Mouse (Mus musculus): ENCODE measurements around the gene Gm14597. TPM values are rescaled to one million over a fixed set of nuclear protein-coding genes. Genes with fewer than 3 reads are reported as not detected.

Gm14597 gene
- total RNA-seq, 2 experiments from 2014 or later = not detected

- TF ChIP-seq CTCF (IDR thresholded peaks at IDR 0.05) = no peak
- no peak overlapping the region for H3K4me3 ChIP-seq
- no peak overlapping the region for H3K27ac ChIP-seq
- intact Hi-C loops (cut with DNase I) = no loop called here
- DNase-seq = no peak
These were observed 29.5 kb downstream of the Gm14597 start for GRCm38 (mm10) chrX:53579311-53579710.

Other genes with a start within 250 kb of the Gm14597 start
- 10 to 100 TPM; 50.5 to 76.3 TPM for gene Mospd1, start 238.5 kb downstream of the Gm14597 start, total RNA-seq (2021)
- not detected for gene Etd, start 174.1 kb downstream of the Gm14597 start, total RNA-seq (2021)
- 1 to 10 TPM; 3.7 to 9.0 TPM for gene Rtl8c, start 947 bp downstream of the Gm14597 start, total RNA-seq (2021)
- gene Rtl8a, start 34.7 kb upstream of the Gm14597 start, total RNA-seq (2021) = 10 to 100 TPM; 55.5 to 73.8 TPM
- 10 to 100 TPM; 45.0 to 50.7 TPM for gene Rtl8b, start 61.4 kb upstream of the Gm14597 start, total RNA-seq (2021)
- gene 4930502E18Rik, start 115.8 kb upstream of the Gm14597 start, total RNA-seq (2021) = not detected
- gene 1700013H16Rik, start 148.9 kb upstream of the Gm14597 start, total RNA-seq (2021) = not detected
- not detected for gene Zfp36l3, start 167.4 kb upstream of the Gm14597 start, total RNA-seq (2021)
- under 1 TPM; 0.23 to 0.70 TPM for gene Xlr, start 188.7 kb upstream of the Gm14597 start, total RNA-seq (2021)

Measured in gastrocnemius, adult 2 months (tissue).